Mouse (Mus musculus) NIH3T3 (cell line): Measurements from ENCODE around the gene Nav3.

Experiments used
- DNase-seq: peaks from one replicate; pipeline ENCODE4 v3.0.0-alpha.2; 2012; ENCODE audit warnings: low read depth

The Nav3 gene

DNA sequence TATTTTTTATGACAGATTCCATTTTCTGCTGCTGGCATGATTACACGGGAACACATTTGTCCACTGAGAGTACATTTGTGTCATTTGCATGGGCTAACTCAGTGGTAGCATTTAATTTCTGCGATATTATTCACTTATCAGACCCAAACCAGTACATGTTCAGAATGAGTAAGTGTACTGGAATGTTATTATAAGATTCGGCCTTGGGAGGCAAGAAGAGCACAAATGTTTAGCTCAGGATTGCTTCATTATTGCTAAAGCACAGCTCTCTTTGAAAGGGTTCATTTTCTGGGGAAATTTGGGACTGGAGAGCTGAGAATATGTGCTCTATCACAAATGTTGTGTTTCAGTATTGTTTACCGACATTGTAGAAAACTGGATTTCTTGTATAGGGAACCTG lies 788.6 kb downstream of the Nav3 start:
- DNase-seq: peak; percentile 65

DNA sequence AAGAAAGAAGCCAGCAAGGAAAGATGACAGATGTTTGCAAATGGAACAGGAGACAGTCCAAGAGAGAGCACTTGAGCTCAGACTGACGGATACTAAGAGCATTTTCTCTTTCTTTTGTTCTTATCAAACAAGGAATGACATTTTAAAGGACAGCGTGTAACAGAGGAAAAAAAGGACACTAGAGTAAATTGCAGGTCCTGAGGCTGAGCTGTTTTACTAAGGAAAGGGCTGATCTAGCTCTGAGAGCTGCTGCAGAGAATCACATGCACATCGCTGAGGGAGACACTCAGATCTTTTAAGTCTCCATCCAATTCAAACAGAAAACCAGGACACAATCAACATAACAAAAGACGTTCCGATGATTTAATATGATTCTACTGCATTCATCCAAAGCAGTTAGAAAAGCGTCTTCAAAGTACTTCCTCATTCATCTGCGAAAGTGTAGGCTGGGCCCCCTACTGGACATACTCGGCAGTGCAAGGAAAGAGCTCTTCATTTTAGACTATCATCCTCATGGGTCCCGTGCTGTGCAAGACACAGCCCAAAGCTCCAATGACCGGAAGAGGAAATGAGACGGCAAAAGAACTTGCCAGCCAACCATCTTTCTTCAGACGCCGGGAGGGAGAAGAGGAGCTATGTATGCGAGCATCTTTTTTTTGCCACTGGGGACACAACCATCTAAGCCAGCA lies 791.2 kb downstream of the Nav3 start:
- peak; percentile 67 for DNase-seq

DNA sequence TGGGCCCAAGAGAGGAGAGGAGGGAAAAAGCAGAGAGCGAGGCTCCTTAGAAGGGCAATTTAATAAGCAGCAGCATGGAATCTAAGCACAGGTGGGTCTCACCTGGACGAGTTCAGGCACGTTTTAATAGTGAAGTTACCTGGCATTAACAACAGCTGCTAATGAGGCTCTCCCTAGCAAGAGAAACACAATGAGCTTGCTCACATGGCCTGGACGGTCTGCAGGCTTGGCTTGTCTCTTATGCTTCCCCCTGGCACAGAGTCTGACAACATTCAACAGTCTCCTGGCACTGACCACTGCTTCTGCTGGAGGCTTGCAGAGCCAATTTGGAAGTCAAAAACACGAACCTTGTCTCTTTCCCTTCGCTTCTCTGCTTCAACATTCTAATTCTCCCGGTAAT lies 804.5 kb downstream of the Nav3 start:
- peak; percentile 6 for DNase-seq

DNA sequence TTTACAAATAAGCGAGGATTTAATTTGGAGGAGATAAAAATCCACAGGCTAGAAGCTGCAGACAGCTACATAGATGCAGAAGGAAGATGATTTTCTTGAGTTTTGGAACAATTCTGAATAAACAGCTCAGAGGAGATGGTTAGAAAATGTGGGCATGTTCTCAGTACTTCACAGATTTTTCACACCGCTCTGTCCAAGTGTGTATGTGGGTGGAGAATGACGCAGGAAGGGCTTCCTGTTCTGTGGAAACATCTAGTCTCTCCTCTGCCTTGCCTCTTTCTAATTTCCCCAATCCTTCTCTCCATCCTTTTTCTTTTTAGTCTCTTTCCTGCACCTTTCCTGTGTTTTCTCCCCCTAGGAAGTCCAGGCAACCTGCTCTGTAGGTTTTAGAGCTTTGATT lies 812.4 kb downstream of the Nav3 start:
- no peak for DNase-seq

DNA sequence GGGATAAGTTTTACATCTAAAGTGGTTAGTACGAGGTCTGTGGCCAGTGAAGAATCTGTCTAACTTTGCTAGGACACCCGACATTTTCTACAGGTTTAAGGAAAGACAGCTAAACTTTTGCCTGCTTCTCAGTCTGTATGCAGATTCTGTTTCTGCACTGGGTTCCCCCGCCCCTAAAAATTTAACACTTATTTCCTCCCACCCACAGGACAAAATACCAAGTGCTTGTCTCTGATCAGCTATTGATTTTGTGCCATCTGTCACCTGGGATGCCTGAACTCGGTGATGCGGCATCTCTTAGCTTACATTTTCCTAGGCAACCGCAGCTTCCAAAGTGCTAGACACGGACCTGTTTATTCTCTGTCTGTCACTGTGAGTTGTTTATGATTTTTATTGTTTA lies 814.2 kb downstream of the Nav3 start:
- no peak for DNase-seq

DNA sequence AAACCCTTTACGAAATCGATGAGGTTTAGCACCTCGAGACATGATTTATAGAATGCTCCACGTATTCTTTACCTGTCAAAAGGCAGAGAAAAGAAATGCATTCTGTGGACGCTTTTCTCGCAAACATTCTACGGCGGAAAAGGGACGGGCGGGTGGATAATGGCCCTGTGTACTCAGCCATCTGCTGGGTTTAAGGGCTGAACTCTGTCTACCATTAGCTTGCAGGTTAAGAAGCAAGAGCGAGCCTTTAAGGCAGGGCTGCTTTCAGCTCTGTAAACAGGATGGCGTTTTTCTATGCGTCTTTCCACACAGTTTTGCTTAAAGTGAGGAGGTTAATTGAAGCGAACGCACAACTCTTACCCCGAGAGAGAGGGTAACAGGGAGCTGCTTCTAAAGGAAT lies 818.3 kb downstream of the Nav3 start:
- DNase-seq: no peak
